Mouse (Mus musculus) right cerebral cortex, postnatal 36 days (tissue): Measurements from ENCODE around the gene Tmem91.
A peak's percentile ranks its signal among the peaks of the same experiment; 100 is the strongest.

ENCODE experiments used
- DNase-seq, 2 experiments: peaks; one replicate each; pipeline ENCODE4 v3.0.0; 2022; ENCODE audit warnings: low spot score in 2 of 2, mixed read lengths in 1 of 2

Tmem91 gene

DNA sequence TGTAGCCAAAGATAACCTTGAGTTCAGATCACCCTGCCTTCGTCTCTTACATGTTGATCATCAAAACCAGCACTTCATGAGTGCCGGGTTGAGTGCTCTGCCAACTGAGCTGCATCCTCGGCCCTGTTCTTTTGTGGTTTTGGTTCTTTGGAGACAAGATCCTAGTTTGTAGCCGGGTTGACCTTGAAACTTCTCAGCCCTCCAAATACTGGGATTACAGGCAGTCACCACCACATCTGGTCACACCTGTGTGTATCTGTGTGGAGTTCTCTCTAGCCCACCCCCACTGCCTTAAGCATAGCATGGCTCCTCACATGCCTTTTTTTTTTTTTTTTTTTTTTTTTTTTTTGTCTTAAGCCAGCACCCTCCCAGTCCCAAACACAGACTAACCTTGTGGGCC lies 4.9 kb downstream of the Tmem91 start:
- DNase-seq = no peak

DNA sequence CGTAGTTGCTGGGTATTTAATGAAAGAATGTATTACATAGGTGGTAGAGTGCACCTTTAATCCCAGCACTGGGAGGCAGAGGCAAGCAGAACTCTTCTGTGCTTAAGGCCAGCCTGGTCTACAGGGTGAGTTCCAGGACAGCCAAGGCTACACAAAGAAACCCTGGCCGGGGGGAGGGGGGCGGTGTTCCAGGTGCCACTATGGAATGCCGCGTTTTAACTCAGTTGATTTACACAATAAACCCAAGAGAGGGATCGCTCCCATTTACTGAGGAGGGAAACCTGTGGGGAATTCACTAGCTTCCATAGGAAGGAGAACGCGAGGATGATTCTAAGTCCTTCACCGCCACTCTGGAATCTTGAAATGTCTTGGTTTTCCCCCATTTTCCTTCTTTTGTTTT lies 5.3 kb downstream of the Tmem91 start:
- no peak for DNase-seq

DNA sequence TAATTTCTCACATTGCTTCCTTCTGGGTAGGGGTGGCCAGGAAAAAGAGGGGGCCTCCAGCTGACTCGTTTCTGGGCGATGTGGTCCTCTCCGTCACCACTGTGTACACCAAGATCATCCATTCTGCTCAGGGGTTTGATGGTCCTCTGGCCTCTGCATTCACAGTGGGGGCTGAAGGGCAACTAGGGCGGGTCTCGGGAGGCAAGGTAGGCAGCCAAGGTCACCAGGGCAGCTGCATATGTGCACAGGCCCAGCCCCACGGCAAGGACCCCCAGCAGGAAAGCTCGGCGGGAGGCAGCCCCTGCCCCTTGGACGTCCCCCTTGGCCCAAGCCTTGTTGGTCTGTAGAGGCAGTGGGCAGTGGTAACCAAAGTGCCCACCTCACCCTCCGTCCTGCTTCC lies 5.8 kb downstream of the Tmem91 start:
- DNase-seq = no peak

DNA sequence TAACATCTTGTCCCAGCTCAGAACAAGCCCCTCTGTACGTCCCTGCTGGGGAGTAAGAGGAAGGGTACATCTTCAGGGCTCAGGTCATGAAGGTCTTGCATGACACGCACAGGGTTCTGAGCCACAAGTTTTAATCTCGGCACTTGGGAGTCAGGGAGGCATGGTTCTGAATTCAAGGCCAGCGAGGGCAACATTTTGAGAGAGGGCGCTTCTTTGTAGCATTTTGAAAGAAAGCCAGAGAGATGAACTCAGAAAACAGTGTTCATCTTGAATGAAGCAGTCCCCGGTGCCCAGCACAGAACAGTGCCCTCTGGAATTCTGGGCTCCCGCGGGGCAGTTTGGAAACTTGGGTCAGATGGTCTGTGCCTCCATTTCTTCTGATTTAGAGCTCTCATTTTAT lies 8.6 kb downstream of the Tmem91 start:
- DNase-seq = no peak

DNA sequence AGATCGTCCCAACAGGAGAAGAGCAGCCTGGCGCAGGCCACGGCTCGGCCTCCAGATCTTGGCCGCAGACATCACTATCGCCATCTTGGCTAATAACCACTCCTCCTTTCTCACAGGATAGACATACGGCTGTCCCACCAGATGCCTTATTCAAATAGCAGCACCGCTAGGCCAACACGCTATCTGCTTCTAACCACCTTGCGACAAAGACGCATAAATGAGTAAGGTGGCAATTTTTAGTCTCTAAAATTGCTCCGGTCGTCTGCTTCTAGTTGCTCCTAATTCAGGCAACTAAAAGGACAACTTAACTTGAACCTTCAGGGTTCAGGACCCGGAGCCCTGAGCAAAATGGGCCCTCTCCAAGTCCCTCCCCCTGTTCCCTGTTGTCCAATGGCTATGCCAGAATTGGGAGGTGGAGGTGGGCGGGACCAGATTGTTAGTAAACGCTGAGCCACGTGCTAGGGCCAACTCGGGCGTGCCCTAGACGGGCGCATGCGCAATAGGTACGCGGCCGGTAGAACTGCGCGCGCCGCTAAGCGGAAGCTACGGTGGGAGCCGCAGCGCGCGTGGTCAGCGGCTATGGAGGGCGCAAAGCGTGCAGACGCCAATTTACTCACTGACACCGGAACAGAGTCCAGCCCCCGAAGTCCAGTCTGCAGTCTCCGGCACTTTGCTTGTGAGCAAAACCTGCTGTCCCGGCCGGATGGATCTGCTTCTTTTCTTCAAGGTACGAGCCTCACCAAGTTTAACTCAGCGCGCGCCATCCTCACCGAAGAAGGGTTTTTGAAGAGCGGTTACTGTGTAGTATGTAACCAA lies 16.1 kb downstream of the Tmem91 start, which contains the start of the genes Bckdha and Exosc5:
Gene Bckdha, minus strand, starts transcription at position 325 of the 816 bp plus-strand sequence.
Gene Exosc5, plus strand, starts transcription at position 508 of the 816 bp plus-strand sequence.
- DNase-seq = peak; percentile 99

DNA sequence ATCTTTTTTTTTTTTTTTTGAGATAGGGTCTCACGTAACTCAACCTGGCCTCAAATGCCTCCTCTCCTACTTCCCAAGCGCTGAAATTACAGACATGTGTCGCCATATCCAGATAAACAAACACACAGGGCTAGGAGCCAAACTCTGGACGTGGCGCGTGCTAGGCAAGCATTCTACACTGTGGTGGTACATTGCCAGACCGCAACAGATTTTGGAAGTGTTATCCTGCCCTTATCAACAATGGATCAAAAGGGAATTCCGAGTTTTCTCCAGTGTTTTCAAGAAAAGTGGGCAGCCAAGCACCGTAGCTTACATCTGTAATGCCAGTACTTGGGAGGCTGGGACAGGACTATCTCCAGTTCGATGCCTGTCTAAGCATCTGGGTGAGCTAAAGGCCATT lies 17.2 kb downstream of the Tmem91 start:
- DNase-seq = no peak

DNA sequence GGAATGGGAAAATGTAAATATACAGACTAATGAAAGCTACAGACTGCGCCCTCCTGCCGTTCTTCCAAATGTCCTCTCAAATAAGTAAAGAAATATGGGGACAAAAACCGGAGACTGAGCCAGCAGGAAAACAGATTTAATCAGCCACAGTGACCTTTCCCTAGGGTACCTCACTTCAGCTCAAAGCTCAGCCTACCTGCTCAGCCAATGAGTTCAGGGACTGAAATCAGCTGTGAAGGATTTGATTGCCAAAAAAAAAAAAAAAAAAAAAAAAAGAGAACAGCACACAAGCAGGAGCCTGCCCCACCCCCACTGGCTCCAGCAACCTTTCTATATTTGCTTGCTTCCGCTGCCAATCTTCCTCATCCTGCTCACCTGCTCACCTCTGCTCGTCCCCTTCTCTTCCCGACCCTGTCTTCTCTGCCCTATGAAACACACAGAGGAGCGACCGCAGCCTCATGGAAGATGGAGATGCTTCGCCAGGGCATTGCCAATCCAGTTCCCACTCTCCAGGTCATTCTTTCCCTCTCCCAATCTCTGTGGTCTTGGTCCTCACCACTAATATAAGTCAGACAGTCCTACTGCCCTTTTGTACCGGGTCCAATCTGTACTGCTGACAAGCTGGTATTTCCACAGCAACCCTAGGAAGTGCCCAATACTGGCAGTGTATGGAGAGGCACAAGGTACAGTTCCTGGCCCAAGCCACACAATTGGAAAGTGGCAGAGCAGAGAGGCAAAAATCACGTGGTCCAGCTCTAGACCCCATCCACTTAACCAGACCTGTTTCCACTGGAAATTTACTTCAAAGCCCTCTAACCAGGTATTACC lies 19.2 kb downstream of the Tmem91 start:
- DNase-seq = no peak

DNA sequence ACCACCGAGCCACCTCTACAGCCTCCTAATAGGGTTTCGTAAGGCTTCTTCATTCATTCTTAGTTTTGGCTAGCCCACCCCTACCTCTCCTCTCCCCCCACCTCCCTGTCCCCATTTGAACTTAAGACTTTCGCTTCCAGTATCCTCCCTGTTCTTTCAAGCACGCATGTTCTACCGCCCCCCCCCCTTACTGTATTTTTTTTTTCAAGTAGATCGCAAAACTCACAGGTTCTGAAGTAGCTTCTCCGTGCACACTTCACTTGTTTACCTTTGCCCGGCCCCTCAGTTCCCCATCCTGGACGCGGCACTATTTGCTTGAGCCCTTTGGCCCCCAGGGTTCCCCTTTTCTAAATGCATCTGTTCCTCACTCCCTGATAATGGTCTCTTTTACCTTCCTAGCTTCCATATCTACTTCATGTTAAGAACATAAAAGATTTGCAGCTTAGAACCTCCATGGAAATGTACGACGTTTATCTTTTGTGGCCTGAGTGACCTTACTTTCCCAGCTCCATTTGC lies 22.7 kb downstream of the Tmem91 start:
- DNase-seq = no peak

DNA sequence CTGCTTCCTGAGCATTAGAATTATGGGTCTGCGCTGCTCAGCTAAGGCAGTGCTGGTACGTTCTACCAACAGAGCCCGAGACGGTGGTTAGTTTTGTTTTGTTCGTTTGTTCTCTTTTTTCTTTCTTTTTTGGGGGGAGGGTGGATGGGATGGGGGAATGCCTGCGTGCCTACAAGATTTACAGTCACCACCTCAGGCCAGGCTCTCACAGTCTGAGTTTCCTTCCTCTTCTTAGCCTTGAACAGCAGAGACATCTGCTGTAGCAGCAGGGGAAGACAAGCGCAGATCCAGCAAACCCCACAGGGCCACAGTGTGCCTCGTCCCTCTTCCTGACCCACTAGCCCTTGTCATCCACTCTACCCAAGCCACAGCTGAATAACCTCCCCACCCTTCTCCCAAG lies 23.7 kb downstream of the Tmem91 start:
- DNase-seq = no peak

DNA sequence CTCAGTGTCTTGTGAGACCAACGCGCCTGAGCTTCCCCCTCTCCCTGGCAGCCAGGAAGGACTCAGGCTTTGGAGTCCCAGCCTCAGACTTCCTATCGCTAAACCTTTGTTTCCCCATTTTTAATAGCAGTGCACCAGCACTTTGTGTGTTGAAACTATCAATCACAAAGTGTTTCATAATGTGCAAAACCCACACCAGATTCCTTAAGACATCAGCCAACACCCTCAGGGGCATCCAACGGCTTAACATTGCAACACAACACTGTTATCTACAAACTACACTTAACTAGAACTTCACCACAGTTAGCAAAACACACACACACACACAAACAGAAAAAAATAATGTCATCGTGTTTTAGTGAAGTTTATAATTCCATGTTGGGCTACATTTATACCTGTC lies 25.1 kb downstream of the Tmem91 start:
- DNase-seq = no peak

DNA sequence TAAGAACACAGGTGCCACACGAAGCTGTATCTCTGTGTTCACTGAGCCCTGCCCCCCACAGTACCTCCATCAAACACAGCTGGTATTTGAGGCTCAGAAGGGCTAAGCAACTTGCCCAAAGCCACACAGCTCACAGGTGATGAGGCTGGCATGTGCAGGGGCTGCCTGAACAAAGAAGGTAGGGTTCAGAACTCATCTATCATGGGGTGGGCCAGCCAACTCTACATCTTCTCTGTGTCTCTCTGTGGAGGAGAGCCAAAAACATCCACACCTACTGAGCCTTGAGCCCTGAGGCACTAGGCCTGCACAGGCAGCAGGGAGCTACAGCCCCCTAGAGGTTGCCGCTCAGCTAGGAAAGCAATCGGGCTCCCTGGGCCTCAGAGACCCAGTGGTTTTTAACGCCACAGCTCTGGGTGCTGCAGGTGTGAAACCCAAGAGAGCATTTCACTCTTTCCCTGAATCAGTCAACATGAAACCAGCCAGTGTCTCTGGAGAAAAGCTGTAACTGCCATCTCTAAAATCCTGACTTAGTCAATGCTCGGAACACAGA lies 27.3 kb downstream of the Tmem91 start:
- no peak for DNase-seq

DNA sequence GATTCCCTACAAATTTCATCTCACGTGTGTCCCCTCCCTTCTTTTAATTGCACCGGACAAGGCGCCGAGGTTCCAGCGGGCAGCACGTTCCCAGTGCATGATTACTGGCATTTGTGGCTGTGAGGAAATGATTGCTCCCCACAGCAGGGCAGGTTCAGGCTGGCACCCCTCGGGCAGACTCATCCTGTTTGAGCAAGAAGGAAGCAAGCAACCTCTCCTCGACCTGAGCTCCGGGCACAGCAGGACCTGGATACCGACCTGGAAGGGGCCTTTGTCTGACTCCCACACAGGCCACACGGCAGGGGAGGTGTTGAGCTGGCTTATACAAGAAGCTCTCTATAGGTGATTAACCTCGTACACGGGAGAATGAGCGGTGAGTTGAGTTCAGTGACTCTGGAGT lies 29.9 kb downstream of the Tmem91 start:
- DNase-seq = no peak

DNA sequence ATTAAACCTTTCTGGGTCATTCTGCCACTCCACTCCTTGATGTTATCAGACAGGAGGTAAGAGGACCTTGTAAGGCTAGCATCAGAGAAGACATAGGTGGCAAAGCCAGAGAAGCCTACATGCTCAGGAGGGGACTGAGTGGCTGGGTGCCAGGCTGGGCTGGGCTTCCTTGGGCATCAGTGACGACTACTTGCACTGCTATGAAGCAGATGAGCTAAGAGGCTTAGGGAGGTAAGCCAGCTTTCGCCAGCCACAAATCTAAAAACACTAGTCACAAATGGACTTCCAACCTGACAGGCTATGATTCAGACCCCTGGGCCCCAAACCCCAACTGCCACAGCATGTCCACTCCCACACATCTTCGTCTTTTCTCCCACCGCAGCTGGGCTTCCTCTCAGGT lies 30.3 kb downstream of the Tmem91 start:
- DNase-seq = no peak

DNA sequence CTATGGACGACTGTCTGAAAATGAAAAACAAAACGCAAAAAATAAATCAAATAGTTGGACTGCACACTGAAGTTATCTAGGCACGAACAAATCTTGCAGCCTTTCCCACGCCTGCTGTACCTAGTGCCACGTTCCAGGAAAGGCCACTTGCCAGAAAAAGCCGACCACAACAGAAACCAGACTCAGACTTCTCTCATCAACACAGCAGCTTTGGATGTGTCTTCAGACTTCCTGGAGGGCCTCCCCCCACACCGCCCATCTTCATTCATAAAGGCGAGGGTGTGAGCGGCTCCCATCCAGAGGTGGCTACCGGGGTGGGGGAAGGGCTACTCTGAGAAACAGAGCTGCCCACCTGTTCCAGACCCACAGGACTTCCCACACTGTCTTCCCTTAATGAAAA lies 30.8 kb downstream of the Tmem91 start:
- DNase-seq = no peak

DNA sequence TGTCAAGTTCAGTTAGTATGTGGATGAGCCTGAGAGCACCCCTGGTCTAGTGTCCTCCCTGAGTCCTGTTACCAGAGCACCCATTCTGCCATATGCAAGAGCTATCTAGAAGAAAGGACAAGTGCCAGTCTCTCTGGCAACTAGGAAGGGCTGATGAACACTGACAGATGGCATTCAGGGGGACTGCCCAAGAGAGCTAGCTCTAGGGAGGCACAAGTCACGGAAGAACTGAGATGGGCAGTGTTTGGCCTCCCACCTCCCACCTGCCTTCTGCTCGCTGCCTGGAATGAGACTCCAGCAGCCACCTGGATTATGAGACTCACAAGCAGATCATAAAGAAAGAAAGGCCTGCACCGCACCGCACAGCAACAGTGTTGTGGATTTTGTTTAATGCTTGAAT lies 35.2 kb downstream of the Tmem91 start:
- DNase-seq = peak; percentile 50 to 53

DNA sequence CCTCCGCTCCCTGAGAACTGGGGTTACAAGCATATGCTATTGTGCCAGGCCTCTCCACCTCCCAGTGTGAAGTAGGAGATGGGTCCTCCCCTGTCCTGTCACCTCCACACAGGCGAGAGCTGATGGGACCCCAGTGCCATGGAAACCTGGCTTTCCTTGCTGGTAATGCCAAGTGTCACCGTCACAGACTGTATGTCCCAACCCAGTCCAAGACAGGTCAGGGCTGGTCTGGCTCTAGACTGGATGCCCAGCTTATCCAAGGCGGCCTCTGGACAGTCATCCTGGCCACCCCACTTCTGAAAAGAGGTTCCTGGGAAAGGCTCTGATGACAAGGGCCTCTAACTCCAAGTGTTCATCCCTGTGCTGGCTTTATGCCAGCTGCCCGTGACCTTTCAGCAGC lies 37.9 kb downstream of the Tmem91 start:
- DNase-seq = no peak

DNA sequence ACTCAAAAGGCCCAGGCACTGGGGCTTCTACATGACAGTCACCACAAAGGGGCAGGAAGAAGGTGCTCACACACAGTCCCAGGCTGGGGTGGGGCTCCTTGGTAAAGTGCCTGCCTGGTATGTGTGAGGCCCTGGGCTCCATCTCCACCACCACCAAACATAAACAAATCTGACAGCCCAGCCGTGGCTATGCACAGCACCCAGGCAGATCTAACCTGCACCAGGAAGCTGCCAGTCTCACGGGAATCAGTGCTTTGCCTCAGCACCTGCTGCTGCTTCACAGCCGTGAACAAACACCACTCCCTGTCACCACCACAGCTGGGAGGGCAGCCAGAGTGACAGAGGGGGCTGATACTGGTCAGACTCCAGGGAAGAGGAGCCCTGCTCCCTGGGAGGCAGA lies 38.6 kb downstream of the Tmem91 start:
- DNase-seq = no peak

DNA sequence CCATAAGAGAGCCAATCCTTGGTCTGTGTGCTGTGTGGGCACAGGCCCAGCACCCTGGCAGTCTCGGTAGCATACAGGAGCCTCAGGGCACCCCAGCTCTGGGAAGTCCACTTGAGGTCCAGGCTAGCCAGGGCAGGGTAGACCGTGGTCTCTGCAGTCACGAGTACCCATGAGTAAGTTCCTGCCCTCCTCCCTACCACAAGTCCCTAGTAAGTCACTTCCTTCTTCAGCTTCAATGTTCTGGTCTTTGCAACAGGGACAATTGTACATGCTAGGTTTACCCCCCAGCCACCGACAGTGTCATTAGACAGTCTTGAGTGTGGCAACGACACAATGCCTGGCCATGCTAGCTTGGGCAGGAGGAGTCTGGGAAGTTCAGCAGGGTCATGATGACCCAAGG lies 42.3 kb downstream of the Tmem91 start:
- DNase-seq = no peak

DNA sequence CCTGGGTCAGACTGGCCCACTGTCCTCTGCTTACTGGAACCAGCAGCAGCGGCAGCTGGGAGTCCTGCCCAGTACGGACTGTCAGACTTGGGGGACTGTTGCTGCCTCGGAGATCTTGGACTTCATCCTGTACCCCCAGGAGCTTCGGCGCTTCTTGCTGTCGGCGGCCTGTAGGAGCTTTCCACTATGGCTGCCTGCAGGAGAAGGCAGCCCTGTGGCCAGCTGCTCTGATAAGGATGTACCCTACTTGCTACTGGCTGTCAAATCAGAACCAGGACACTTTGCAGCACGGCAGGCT lies 46.7 kb downstream of the Tmem91 start:
- DNase-seq = no peak

DNA sequence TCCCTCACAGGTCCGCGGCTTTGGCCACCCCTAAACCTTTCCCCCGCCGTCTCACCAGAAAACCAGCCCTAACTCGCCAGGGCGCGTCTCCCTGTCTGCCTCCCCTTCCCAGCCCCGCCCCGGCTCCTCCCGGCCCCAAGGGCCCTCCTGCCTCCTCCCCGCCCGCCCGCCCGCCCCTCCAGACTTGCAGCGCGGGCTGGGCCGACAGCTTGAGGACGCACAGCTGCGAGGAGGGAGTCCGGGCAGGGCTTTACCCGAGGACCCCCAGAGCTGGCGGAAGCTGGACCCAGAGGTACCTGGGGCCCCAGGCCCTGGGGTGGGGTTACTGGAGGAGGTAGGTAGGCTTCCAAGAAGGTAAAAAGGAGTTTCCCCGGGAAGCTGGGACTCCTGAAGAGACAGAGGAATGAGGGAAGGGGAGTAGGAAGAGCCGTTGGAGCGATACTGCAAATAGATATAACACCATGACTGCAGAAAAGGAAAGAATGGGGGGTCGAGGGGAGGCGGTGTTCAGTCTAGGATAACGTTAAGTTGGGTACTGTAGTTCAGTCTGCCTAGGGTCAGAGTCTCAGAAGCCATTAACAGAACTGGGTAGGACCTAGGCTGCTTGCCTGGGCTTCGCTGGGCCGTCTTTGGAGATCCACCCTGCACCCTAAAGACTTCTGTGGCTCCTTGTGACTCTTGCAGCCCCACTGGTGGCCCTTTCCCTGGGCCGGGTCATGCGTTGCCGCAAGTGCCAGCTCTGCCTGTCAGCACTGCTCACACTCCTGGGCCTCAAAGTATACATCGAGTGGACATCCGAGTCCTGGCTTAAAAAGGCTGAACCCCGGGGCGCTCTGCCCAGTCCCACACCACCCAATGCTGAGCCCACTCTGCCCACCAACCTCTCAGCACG lies 47.3 kb downstream of the Tmem91 start:
- DNase-seq = no peak
